Mouse (Mus musculus) limb, embryonic 12.5 days (tissue): ENCODE results near the gene Kpna7. TPM values are rescaled to one million over a fixed set of nuclear protein-coding genes. Genes with fewer than 3 reads are reported as not detected.

Source experiments
- ATAC-seq: fragments of 200-750 bp; cut with Nextera tagmentation; 2 replicates; pipeline ENCODE4 v1.8.0; 2017; ENCODE audit warnings: low read depth, moderate TSS enrichment; ENCODE audit not compliant: insufficient number of reproducible peaks, insufficient read depth, low FRiP score, low TSS enrichment
- H3K27ac ChIP-seq: fragments of 300-500 bp; sonication (generic); 2 replicates; pipeline ENCODE4 v1.5.1; 2016; ENCODE audit warnings: mild to moderate bottlenecking, moderate library complexity
- H3K27me3 ChIP-seq: fragments of 300-500 bp; sonication (generic); 2 replicates; pipeline ENCODE4 v1.6.1; 2016; ENCODE audit warnings: mild to moderate bottlenecking, moderate library complexity
- H3K36me3 ChIP-seq: fragments of 300-500 bp; sonication (generic); 2 replicates; pipeline ENCODE4 v1.6.1; 2016; ENCODE audit warnings: mild to moderate bottlenecking, moderate library complexity
- H3K4me1 ChIP-seq: fragments of 300-500 bp; sonication (generic); replicated peaks from 2 replicates; pipeline ENCODE4 v1.6.1; 2016
- H3K4me2 ChIP-seq: fragments of 300-500 bp; sonication (generic); 2 replicates; pipeline ENCODE4 v1.6.1; 2016; ENCODE audit warnings: mild to moderate bottlenecking, moderate library complexity
- H3K4me3 ChIP-seq: fragments of 300-500 bp; sonication (generic); replicated peaks from 2 replicates; pipeline ENCODE4 v1.5.1; 2016; ENCODE audit warnings: mild to moderate bottlenecking
- H3K9ac ChIP-seq: fragments of 300-500 bp; sonication (generic); replicated peaks from 2 replicates; pipeline ENCODE4 v1.6.1; 2016; ENCODE audit warnings: mild to moderate bottlenecking, moderate library complexity
- H3K9me3 ChIP-seq: fragments of 300-500 bp; sonication (generic); 2 replicates; pipeline ENCODE4 v1.6.1; 2016; ENCODE audit warnings: mild to moderate bottlenecking, moderate library complexity
- WGBS: fragments of 180-500 bp; shearing (Covaris S2); methylation state at CpG from one replicate; pipeline ENCODE4 v1.1.7; 2016; 5-methylcytosine and 5-hydroxymethylcytosine counted together
- polyA plus RNA-seq: library from polyadenylated mRNA; unstranded; fragments of >200 nt; fragmentation: Nextera tagmentation; extraction: Ambion mirVana; gene quantifications from 2 replicates; pipeline ENCODE4 v1.2.1, GENCODE M21; 2016

The Kpna7 gene
- polyA plus RNA-seq, 1 experiment from 2014 or later, result 0.36 TPM

- H3K9ac ChIP-seq, result no peak overlapping the region
- no peaks in the 10 kb centered on the region for H3K27me3 ChIP-seq
- H3K4me3 ChIP-seq, result no peak overlapping the region
- no peak overlapping the region for H3K27ac ChIP-seq
- H3K9me3 ChIP-seq, result no peaks in the 10 kb centered on the region
- H3K36me3 ChIP-seq, result no peaks in the 10 kb centered on the region
- H3K4me2 ChIP-seq, result no peak overlapping the region
- 80% methylated on average over 6 of the region's 6 CpGs for WGBS
- ATAC-seq, result no peak
- H3K4me1 ChIP-seq, result no peaks in the 10 kb centered on the region
These were observed 140.5 kb downstream of the Kpna7 start for GRCm38 (mm10) chr5:144943346-144943745.

GRCm38 (mm10) chr5:144942431-144942830 is 141.4 kb downstream of the Kpna7 start:
- H3K9me3 ChIP-seq, result no peaks in the 10 kb centered on the region
- H3K4me2 ChIP-seq, result no peak overlapping the region
- H3K4me3 ChIP-seq, result no peak overlapping the region
- no peaks in the 10 kb centered on the region for H3K36me3 ChIP-seq
- no peak for ATAC-seq
- no peaks in the 10 kb centered on the region for H3K27me3 ChIP-seq
- H3K9ac ChIP-seq, result no peak overlapping the region
- WGBS, result 76% methylated on average over 9 of the region's 9 CpGs
- no peaks in the 10 kb centered on the region for H3K4me1 ChIP-seq
- H3K27ac ChIP-seq, result no peak overlapping the region

- no peak overlapping the region for H3K27ac ChIP-seq
- no peak overlapping the region for H3K4me2 ChIP-seq
- ATAC-seq, result no peak
- WGBS, result 85% methylated on average over 3 of the region's 3 CpGs
- no peaks in the 10 kb centered on the region for H3K9me3 ChIP-seq
- no peaks in the 10 kb centered on the region for H3K4me1 ChIP-seq
- no peaks in the 10 kb centered on the region for H3K27me3 ChIP-seq
- H3K4me3 ChIP-seq, result no peak overlapping the region
- no peaks in the 10 kb centered on the region for H3K36me3 ChIP-seq
- H3K9ac ChIP-seq, result no peak overlapping the region
These were observed 142.9 kb downstream of the Kpna7 start for GRCm38 (mm10) chr5:144940904-144941303.

GRCm38 (mm10) chr5:144937304-144937703 is 146.5 kb downstream of the Kpna7 start:
- Histone ChIP-seq H3K4me2 (no peak overlapping the region), H3K27ac (no peak overlapping the region), H3K4me3 (no peak overlapping the region), H3K27me3 (no peaks in the 10 kb centered on the region), H3K9me3 (no peaks in the 10 kb centered on the region), H3K36me3 (no peaks in the 10 kb centered on the region), H3K4me1 (peaks cover 19% of the 10 kb centered on the region; the same call in 1 of the 2 replicates), H3K9ac (no peak overlapping the region)
- 85% methylated on average over 2 of the region's 2 CpGs for WGBS
- ATAC-seq, result no peak

Other genes with a start within 250 kb of the Kpna7 start
- gene Smurf1, start 118.2 kb downstream of the Kpna7 start, polyA plus RNA-seq, result 23.3 and 25.5 TPM in 2 replicates
- not detected in 2 replicates for gene Gm4871, start 51.3 kb downstream of the Kpna7 start, polyA plus RNA-seq
- not detected in 2 replicates for gene 1700018F24Rik, start 41.0 kb downstream of the Kpna7 start, polyA plus RNA-seq
- gene Arpc1a, start 200 bp downstream of the Kpna7 start, polyA plus RNA-seq, result 139 and 142 TPM in 2 replicates
- 131 and 151 TPM in 2 replicates for gene Arpc1b, start 30.2 kb upstream of the Kpna7 start, polyA plus RNA-seq
- 132 and 145 TPM in 2 replicates for gene Pdap1, start 56.2 kb upstream of the Kpna7 start, polyA plus RNA-seq
- 250 and 254 TPM in 2 replicates for gene Bud31, start 56.3 kb upstream of the Kpna7 start, polyA plus RNA-seq
- 18.5 and 20.4 TPM in 2 replicates for gene Ptcd1, start 83.1 kb upstream of the Kpna7 start, polyA plus RNA-seq
- 65.9 and 67.2 TPM in 2 replicates for gene Cpsf4, start 83.2 kb upstream of the Kpna7 start, polyA plus RNA-seq
- gene Atp5j2, start 108.0 kb upstream of the Kpna7 start, polyA plus RNA-seq, result 603 and 604 TPM in 2 replicates
- 8.2 and 9.1 TPM in 2 replicates for gene Zkscan14, start 117.8 kb upstream of the Kpna7 start, polyA plus RNA-seq
- gene Zkscan5, start 120.5 kb upstream of the Kpna7 start, polyA plus RNA-seq, result 21.5 and 21.8 TPM in 2 replicates
- gene Zfp655, start 147.7 kb upstream of the Kpna7 start, polyA plus RNA-seq, result 34.2 and 34.8 TPM in 2 replicates
- gene Zscan25, start 196.5 kb upstream of the Kpna7 start, polyA plus RNA-seq, result 0.38 and 0.46 TPM in 2 replicates